Mouse (Mus musculus) midbrain, embryonic 12.5 days (tissue): Measurements from ENCODE around the gene Myo15b. TPM values are rescaled to one million over a fixed set of nuclear protein-coding genes. Genes with fewer than 3 reads are reported as not detected.

Experiments
- ATAC-seq: fragments of 200-750 bp; cut with Nextera tagmentation; 2 replicates; pipeline ENCODE4 v1.8.0; 2017; ENCODE audit warnings: low read depth, moderate TSS enrichment, moderate library complexity; ENCODE audit not compliant: low FRiP score
- H3K27ac ChIP-seq: fragments of 300-500 bp; sonication (generic); replicated peaks from 2 replicates; pipeline ENCODE4 v1.5.1; 2016; ENCODE audit warnings: mild to moderate bottlenecking
- H3K27me3 ChIP-seq: fragments of 300-500 bp; sonication (generic); 2 replicates; pipeline ENCODE4 v1.6.1; 2016; ENCODE audit warnings: mild to moderate bottlenecking
- H3K36me3 ChIP-seq: fragments of 300-500 bp; sonication (generic); 2 replicates; pipeline ENCODE4 v1.6.1; 2016
- H3K4me1 ChIP-seq: fragments of 300-500 bp; sonication (generic); 2 replicates; pipeline ENCODE4 v1.6.1; 2016
- H3K4me2 ChIP-seq: fragments of 300-500 bp; sonication (generic); replicated peaks from 2 replicates; pipeline ENCODE4 v1.6.1; 2016; ENCODE audit warnings: mild to moderate bottlenecking, moderate library complexity
- H3K4me3 ChIP-seq: fragments of 300-500 bp; sonication (generic); 2 replicates; pipeline ENCODE4 v1.5.1; 2016; ENCODE audit warnings: mild to moderate bottlenecking
- H3K9ac ChIP-seq: fragments of 300-500 bp; sonication (generic); replicated peaks from 2 replicates; pipeline ENCODE4 v1.6.1; 2016; ENCODE audit warnings: mild to moderate bottlenecking, moderate library complexity
- H3K9me3 ChIP-seq: fragments of 300-500 bp; sonication (generic); 2 replicates; pipeline ENCODE4 v1.6.1; 2016; ENCODE audit warnings: mild to moderate bottlenecking
- WGBS: fragments of 180-500 bp; shearing (Covaris S2); methylation state at CpG from one replicate; pipeline ENCODE4 v1.1.7; 2016; 5-methylcytosine and 5-hydroxymethylcytosine counted together
- polyA plus RNA-seq: library from polyadenylated mRNA; unstranded; fragments of >200 nt; fragmentation: Nextera tagmentation; extraction: Ambion mirVana; gene quantifications from 2 replicates; pipeline ENCODE4 v1.2.1, GENCODE M21; 2016

Myo15b gene
- polyA plus RNA-seq, 1 experiment from 2014 or later = 0.37 TPM

DNA sequence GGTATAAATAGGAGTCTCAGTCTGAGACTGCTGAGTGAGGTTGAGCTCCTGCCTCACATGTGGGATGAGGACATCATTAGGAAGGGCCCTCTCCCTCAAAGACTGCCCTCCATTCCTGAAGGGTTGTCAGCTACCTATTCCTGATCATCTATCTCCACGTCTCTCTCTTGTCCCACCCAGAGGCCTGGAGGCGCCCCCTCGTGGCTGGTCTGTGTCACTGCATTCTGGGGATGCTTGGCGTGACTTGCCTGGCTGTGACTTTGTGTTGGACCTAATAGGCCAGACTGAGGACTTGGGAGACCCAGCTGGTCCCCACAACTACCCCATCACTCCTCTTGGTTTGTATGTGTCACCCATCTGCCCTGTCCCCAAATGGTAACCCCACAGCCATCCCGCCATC lies 22.8 kb downstream of the Myo15b start:
- WGBS = 24% methylated on average over 5 of the region's 5 CpGs
- no peak for ATAC-seq
- Histone ChIP-seq H3K9me3 (no peaks in the 10 kb centered on the region), H3K27me3 (peaks cover 39% of the 10 kb centered on the region), H3K36me3 (no peaks in the 10 kb centered on the region), H3K4me3 (no peak overlapping the region), H3K27ac (no peak overlapping the region), H3K4me2 (no peak overlapping the region), H3K9ac (no peak overlapping the region), H3K4me1 (no peaks in the 10 kb centered on the region)

GRCm38 (mm10) chr11:115883251-115883650 lies 25.0 kb downstream of the Myo15b start:
- no peaks in the 10 kb centered on the region for H3K9me3 ChIP-seq
- no peak overlapping the region for H3K4me2 ChIP-seq
- 40% methylated on average over 10 of the region's 17 CpGs for WGBS
- H3K4me1 ChIP-seq = no peaks in the 10 kb centered on the region
- no peaks in the 10 kb centered on the region for H3K36me3 ChIP-seq
- peaks cover 35% of the 10 kb centered on the region for H3K27me3 ChIP-seq
- ATAC-seq = no peak
- no peak overlapping the region for H3K9ac ChIP-seq
- H3K27ac ChIP-seq = no peak overlapping the region
- H3K4me3 ChIP-seq = no peak overlapping the region

DNA sequence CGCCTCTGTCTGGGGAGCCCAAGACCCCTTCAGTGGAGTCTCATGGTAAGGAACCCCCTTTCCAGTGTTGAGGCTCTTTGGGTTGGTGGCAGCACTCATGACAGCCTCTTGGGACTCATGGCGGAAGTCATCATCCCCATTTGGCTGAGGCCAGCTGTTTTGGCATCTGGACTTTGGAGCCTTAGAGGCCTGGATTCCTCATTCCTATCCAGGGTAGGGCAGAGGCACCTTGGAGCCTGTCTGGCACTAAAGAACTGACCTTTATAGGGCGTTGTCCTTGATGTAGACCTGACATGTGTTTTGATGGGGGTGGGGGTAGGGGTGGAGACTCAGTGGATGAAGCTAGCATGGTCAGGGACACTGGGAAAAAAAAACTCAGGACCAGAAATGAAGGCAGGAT lies 26.2 kb downstream of the Myo15b start:
- ATAC-seq = no peak
- peaks cover 34% of the 10 kb centered on the region for H3K27me3 ChIP-seq
- H3K9ac ChIP-seq = no peak overlapping the region
- WGBS = 98% methylated on average over 3 of the region's 3 CpGs
- H3K9me3 ChIP-seq = no peaks in the 10 kb centered on the region
- H3K27ac ChIP-seq = no peak overlapping the region
- H3K4me3 ChIP-seq = no peak overlapping the region
- H3K4me1 ChIP-seq = no peaks in the 10 kb centered on the region
- H3K36me3 ChIP-seq = no peaks in the 10 kb centered on the region
- no peak overlapping the region for H3K4me2 ChIP-seq

DNA sequence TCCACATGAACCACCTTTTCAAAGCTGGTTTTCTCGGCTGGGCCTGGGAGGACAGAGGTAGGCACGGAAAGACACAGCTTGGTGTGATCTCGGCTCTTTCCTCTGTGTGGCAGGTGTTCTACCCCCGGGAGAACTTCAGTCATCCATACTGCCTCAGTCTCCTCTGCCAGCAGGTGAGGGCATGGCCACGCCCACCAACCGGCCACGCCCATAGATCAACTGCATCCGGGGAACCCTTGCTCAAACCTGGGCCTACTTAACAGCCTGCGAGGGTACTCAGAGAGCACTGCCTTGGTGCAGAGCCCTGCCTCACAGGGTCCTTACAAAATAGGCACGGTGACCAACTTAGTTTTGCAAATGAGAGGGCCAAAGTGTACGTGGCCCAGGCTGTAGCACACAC lies 27.1 kb downstream of the Myo15b start:
- H3K27me3 ChIP-seq = peaks cover 27% of the 10 kb centered on the region
- no peak overlapping the region for H3K4me3 ChIP-seq
- H3K4me1 ChIP-seq = no peaks in the 10 kb centered on the region
- no peak overlapping the region for H3K9ac ChIP-seq
- H3K27ac ChIP-seq = no peak overlapping the region
- ATAC-seq = no peak
- no peak overlapping the region for H3K4me2 ChIP-seq
- H3K36me3 ChIP-seq = no peaks in the 10 kb centered on the region
- 77% methylated on average over 11 of the region's 11 CpGs for WGBS
- H3K9me3 ChIP-seq = no peaks in the 10 kb centered on the region

DNA sequence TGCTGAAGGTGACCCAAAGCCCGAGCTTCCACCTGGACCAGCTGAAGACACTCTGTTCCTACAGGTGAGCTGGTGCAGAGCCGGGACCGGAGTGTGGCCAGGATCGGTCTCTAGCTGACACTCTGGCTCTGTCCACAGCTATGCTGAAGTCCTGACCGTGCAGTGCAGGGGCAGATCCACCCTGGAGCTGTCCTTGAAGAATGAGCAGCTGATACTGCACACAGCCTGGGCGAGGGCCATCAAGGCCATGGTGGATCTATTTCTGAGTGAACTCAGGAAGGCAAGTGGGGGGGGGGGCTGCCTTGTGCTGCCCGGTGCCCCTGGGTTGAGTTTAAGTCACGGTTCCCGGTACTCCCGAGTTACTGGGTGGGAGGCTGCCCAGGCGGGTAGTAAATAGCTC lies 28.2 kb downstream of the Myo15b start:
- Histone ChIP-seq H3K4me1 (no peaks in the 10 kb centered on the region), H3K36me3 (no peaks in the 10 kb centered on the region), H3K9ac (no peak overlapping the region), H3K4me2 (no peak overlapping the region), H3K27ac (no peak overlapping the region), H3K9me3 (no peaks in the 10 kb centered on the region), H3K27me3 (peaks cover 27% of the 10 kb centered on the region), H3K4me3 (no peak overlapping the region)
- ATAC-seq = no peak
- 87% methylated on average over 11 of the region's 11 CpGs for WGBS

GRCm38 (mm10) chr11:115888020-115888419 lies 29.8 kb downstream of the Myo15b start:
- 90% methylated on average over 5 of the region's 5 CpGs for WGBS
- H3K27me3 ChIP-seq = peaks cover 15% of the 10 kb centered on the region
- H3K27ac ChIP-seq = no peak overlapping the region
- H3K4me1 ChIP-seq = no peaks in the 10 kb centered on the region
- ATAC-seq = no peak
- no peak overlapping the region for H3K4me2 ChIP-seq
- no peak overlapping the region for H3K4me3 ChIP-seq
- no peak overlapping the region for H3K9ac ChIP-seq
- H3K9me3 ChIP-seq = no peaks in the 10 kb centered on the region
- H3K36me3 ChIP-seq = peaks cover 9% of the 10 kb centered on the region

DNA sequence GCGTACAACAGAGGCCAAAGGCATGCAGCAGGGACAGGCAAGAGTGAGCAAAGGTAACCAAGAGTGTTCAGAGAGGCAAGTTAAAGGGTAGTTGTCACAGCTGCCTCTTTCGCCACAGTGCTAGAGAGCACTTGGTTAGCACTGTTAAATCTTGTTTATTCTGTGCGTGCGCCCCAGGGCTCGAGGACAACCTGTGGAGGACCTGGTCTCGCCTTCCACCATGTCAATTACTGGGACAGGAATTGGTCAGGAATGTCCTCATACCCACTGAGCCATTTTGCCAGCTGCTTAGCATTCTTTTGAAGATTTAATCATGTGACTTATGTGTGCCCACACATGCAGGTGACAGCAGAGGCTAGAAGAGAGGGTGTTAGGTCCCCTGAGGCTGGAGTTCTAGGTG lies 31.0 kb downstream of the Myo15b start:
- peaks cover 20% of the 10 kb centered on the region for H3K36me3 ChIP-seq
- H3K27me3 ChIP-seq = peaks cover 4% of the 10 kb centered on the region
- no peak for ATAC-seq
- H3K4me3 ChIP-seq = no peak overlapping the region
- no peak overlapping the region for H3K9ac ChIP-seq
- H3K4me2 ChIP-seq = no peak overlapping the region
- no peaks in the 10 kb centered on the region for H3K9me3 ChIP-seq
- no peak overlapping the region for H3K27ac ChIP-seq
- WGBS = 79% methylated on average over 6 of the region's 6 CpGs
- H3K4me1 ChIP-seq = no peaks in the 10 kb centered on the region

DNA sequence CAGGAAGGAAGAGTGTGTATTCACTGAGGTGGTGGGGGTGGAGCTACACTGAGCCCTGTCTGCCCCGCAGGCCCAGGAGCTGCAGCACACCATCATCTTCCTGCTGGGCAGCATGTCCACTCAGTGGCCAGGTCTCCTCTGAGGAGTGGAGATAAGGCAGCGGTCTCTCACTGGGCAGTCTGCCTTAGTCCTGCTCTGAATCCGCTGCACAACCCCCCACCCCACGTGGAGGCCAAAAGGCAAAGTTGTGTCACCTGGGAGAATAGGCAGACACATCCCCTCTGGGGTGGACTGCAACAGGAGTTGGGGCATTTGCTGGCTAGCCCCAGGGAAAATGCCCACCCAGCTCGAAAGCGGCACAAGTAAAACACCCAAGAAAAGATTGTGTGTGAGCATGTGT lies 34.0 kb downstream of the Myo15b start:
- WGBS = 60% methylated on average over 6 of the region's 6 CpGs
- Histone ChIP-seq H3K9ac (no peak overlapping the region), H3K27me3 (no peaks in the 10 kb centered on the region), H3K9me3 (no peaks in the 10 kb centered on the region), H3K36me3 (peaks cover 46% of the 10 kb centered on the region), H3K4me1 (no peaks in the 10 kb centered on the region), H3K4me2 (no peak overlapping the region), H3K4me3 (no peak overlapping the region), H3K27ac (no peak overlapping the region)
- ATAC-seq = no peak

DNA sequence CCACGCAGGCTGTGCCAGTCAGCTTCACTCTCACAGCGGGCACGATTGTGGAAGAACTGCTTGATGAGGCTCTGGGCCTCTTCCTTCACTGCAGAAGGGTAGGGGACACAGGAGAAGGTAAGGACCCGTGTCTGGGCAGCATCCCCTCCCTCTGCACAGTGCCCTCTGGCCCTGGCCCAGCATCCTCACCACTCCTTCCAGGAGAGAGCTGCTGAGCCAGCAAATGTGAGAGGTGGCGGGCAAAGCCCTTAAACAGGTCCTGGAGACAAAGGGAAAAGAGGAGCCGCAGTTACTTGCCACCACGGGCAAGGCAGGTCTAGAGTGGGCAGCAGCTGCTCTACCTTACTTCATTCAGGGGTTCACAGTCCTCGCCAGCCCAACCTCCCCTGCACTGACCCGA lies 34.9 kb downstream of the Myo15b start:
- Histone ChIP-seq H3K36me3 (peaks cover 46% of the 10 kb centered on the region), H3K9me3 (no peaks in the 10 kb centered on the region)
- 90% methylated on average over 9 of the region's 9 CpGs for WGBS

GRCm38 (mm10) chr11:115894755-115895520 lies 36.7 kb downstream of the Myo15b start:
- Histone ChIP-seq H3K9me3 (no peaks in the 10 kb centered on the region), H3K4me2 (no peak overlapping the region), H3K27me3 (no peaks in the 10 kb centered on the region), H3K4me1 (peaks cover 5% of the 10 kb centered on the region), H3K9ac (no peak overlapping the region), H3K4me3 (no peak overlapping the region), H3K36me3 (peaks cover 46% of the 10 kb centered on the region), H3K27ac (no peak overlapping the region)
- ATAC-seq = no peak
- WGBS = 79% methylated on average over 14 of the region's 14 CpGs

More for the DNA sequence above, 34.9 kb downstream of the Myo15b start:
- H3K27ac ChIP-seq = no peak overlapping the region
- no peak overlapping the region for H3K4me2 ChIP-seq
- no peaks in the 10 kb centered on the region for H3K27me3 ChIP-seq
- H3K4me3 ChIP-seq = no peak overlapping the region
- no peak overlapping the region for H3K9ac ChIP-seq
- ATAC-seq = no peak
- no peaks in the 10 kb centered on the region for H3K4me1 ChIP-seq

- Histone ChIP-seq H3K9ac (no peak overlapping the region), H3K4me1 (peaks cover 18% of the 10 kb centered on the region), H3K27ac (no peak overlapping the region)
These were observed 40.2 kb downstream of the Myo15b start for GRCm38 (mm10) chr11:115898446-115898845.

GRCm38 (mm10) chr11:115898886-115899285 lies 40.7 kb downstream of the Myo15b start:
- Histone ChIP-seq H3K9ac (no peak overlapping the region; the same call in 1 of the 2 replicates), H3K36me3 (peaks cover 29% of the 10 kb centered on the region), H3K27me3 (no peaks in the 10 kb centered on the region), H3K4me1 (peaks cover 18% of the 10 kb centered on the region), H3K9me3 (no peaks in the 10 kb centered on the region), H3K27ac (no peak overlapping the region), H3K4me3 (no peak overlapping the region), H3K4me2 (no peak overlapping the region)
- WGBS = 28% methylated on average over 4 of the region's 4 CpGs
- ATAC-seq = no peak

More at GRCm38 (mm10) chr11:115898446-115898845, 40.2 kb downstream of the Myo15b start:
- WGBS = 86% methylated on average over 7 of the region's 7 CpGs
- H3K9me3 ChIP-seq = no peaks in the 10 kb centered on the region
- no peaks in the 10 kb centered on the region for H3K27me3 ChIP-seq
- H3K4me2 ChIP-seq = no peak overlapping the region
- H3K4me3 ChIP-seq = no peak overlapping the region
- no peak for ATAC-seq
- H3K36me3 ChIP-seq = peaks cover 33% of the 10 kb centered on the region
